Comparison of ENCODE assay signal across 8 mouse cellular contexts in genomic region chr2:90846955-90847680, GRCm38 (mm10). TPM values are rescaled to one million over a fixed set of nuclear protein-coding genes. Genes with fewer than 3 reads are reported as not detected.
DNase-seq lines count a peak whose midpoint lies in the region; ATAC-seq and TF ChIP-seq lines count a peak whose summit lies in the region.

Gene Mtch2, plus strand, starts transcription at chr2:90847155.

- intact Hi-C loops in heart, adult 2 months (cut with DNase I), result loop anchor here (5.0 kb wide), 3 partner anchors 55 to 1210 kb away; partner anchors contain the start of genes Fnbp4, Kbtbd4 and Ndufs3

- ATAC-seq in embryonic facial prominence, embryonic 14.5 days (ENCODE audit: low read depth), result peak; percentile 98
- ATAC-seq in limb, embryonic 13.5 days (ENCODE audit: low FRiP score, low read depth), result peak; percentile 98
- ATAC-seq in midbrain, embryonic 16.5 days, result peak; percentile 96

- under 1% methylated on average over 51 of the region's 67 CpGs for WGBS in embryonic facial prominence, embryonic 14.5 days
- WGBS in heart, adult 2 months, result under 1% methylated on average over 67 of the region's 67 CpGs
- under 1% methylated on average over 60 of the region's 67 CpGs for WGBS in limb, embryonic 13.5 days
- under 1% methylated on average over 65 of the region's 67 CpGs for WGBS in midbrain, embryonic 16.5 days

- no peaks in the 10 kb centered on the region for H3K27me3 ChIP-seq in embryonic facial prominence, embryonic 14.5 days (replicated peaks; ENCODE audit: control insufficient read depth, insufficient read depth, low read length)
- H3K27me3 ChIP-seq in heart, adult 2 months (ENCODE audit: control insufficient read depth, insufficient read depth, low read length), result no peaks in the 10 kb centered on the region
- no peaks in the 10 kb centered on the region for H3K27me3 ChIP-seq in limb, embryonic 13.5 days
- H3K27me3 ChIP-seq in midbrain, embryonic 16.5 days (ENCODE audit: control insufficient read depth, insufficient read depth, low read depth, low read length), result no peaks in the 10 kb centered on the region

- H3K9ac ChIP-seq in embryonic facial prominence, embryonic 14.5 days (ENCODE audit: low read depth, low read length), result peak within 1 kb of the TSS; percentile 82
- peak within 1 kb of the TSS; percentile 71 for H3K9ac ChIP-seq in heart, adult 2 months (ENCODE audit: low read depth, low read length)
- peak within 1 kb of the TSS; percentile 90 for H3K9ac ChIP-seq in limb, embryonic 13.5 days
- peak within 1 kb of the TSS; percentile 92 for H3K9ac ChIP-seq in midbrain, embryonic 16.5 days (ENCODE audit: low read depth, low read length)

- H3K27ac ChIP-seq in embryonic facial prominence, embryonic 14.5 days (replicated peaks; ENCODE audit: low read depth, low read length), result peak within 1 kb of the TSS; percentile 81
- H3K27ac ChIP-seq in heart, adult 2 months, result peak within 1 kb of the TSS; percentile 93
- peak within 1 kb of the TSS; percentile 69 for H3K27ac ChIP-seq in limb, embryonic 13.5 days
- H3K27ac ChIP-seq in midbrain, embryonic 16.5 days (ENCODE audit: low read length), result peak within 1 kb of the TSS; percentile 94

- H3K9me3 ChIP-seq in embryonic facial prominence, embryonic 14.5 days (ENCODE audit: control insufficient read depth, low read length), result no peaks in the 10 kb centered on the region
- no peaks in the 10 kb centered on the region for H3K9me3 ChIP-seq in limb, embryonic 13.5 days
- H3K9me3 ChIP-seq in midbrain, embryonic 16.5 days (replicated peaks; ENCODE audit: control insufficient read depth, low read length, poor library complexity, severe bottlenecking), result no peaks in the 10 kb centered on the region

- peak within 1 kb of the TSS; percentile 75 for H3K4me2 ChIP-seq in embryonic facial prominence, embryonic 14.5 days (ENCODE audit: low read depth, low read length)
- H3K4me2 ChIP-seq in limb, embryonic 13.5 days (replicated peaks), result peak within 1 kb of the TSS; percentile 71
- peak within 1 kb of the TSS; percentile 69 for H3K4me2 ChIP-seq in midbrain, embryonic 16.5 days (ENCODE audit: low read length)

- peaks cover 31% of the 10 kb centered on the region for H3K36me3 ChIP-seq in embryonic facial prominence, embryonic 14.5 days (ENCODE audit: control insufficient read depth, insufficient read depth, low read length)
- H3K36me3 ChIP-seq in heart, adult 2 months (ENCODE audit: control insufficient read depth, insufficient read depth, low read length), result peaks cover 10% of the 10 kb centered on the region
- H3K36me3 ChIP-seq in limb, embryonic 13.5 days, result peaks cover 20% of the 10 kb centered on the region
- peaks cover 8% of the 10 kb centered on the region; the same call in 1 of the 2 replicates for H3K36me3 ChIP-seq in midbrain, embryonic 16.5 days (ENCODE audit: control insufficient read depth, insufficient read depth, low read length)

- H3K79me2 ChIP-seq in heart, adult 2 months (replicated peaks; ENCODE audit: control insufficient read depth, insufficient read depth, low read length), result no peaks in the 10 kb centered on the region

- peak; percentile 77 for TF ChIP-seq EP300 in heart, adult 2 months (IDR thresholded peaks at IDR 0.05; ENCODE audit: insufficient read depth, low read depth, low read length)

- TF ChIP-seq POLR2A in heart, adult 2 months (IDR thresholded peaks at IDR 0.05; ENCODE audit: insufficient read depth, low read depth, low read length), result peak; percentile 99

- H3K4me1 ChIP-seq in embryonic facial prominence, embryonic 14.5 days (ENCODE audit: control insufficient read depth, insufficient read depth, low read length), result peaks cover 13% of the 10 kb centered on the region
- H3K4me1 ChIP-seq in heart, adult 2 months (ENCODE audit: control insufficient read depth, insufficient read depth, low read length), result peaks cover 2% of the 10 kb centered on the region; the same call in 1 of the 2 replicates
- H3K4me1 ChIP-seq in limb, embryonic 13.5 days, result peaks cover 17% of the 10 kb centered on the region
- peaks cover 20% of the 10 kb centered on the region for H3K4me1 ChIP-seq in midbrain, embryonic 16.5 days (ENCODE audit: control insufficient read depth, insufficient read depth, low read length)

- H3K4me3 ChIP-seq in embryonic facial prominence, embryonic 14.5 days (ENCODE audit: low read depth, low read length), result peak within 1 kb of the TSS; percentile 82
- H3K4me3 ChIP-seq in heart, adult 2 months, result peak within 1 kb of the TSS; percentile 78
- peak within 1 kb of the TSS; percentile 87 for H3K4me3 ChIP-seq in limb, embryonic 13.5 days
- H3K4me3 ChIP-seq in midbrain, embryonic 16.5 days (ENCODE audit: low read depth, low read length), result peak within 1 kb of the TSS; percentile 90

- no peak for TF ChIP-seq CTCF in heart, adult 2 months (IDR thresholded peaks at IDR 0.05)

- peak; percentile 97 for DNase-seq in 3T3-L1 (ENCODE audit: low read depth, low spot score)
- peak; percentile 94 to 97 for DNase-seq in adrenal gland, postnatal 4 days (ENCODE audit: low spot score in 2 of 2)
- peak; percentile 98 for DNase-seq in embryonic facial prominence, embryonic 14.5 days (ENCODE audit: low spot score)
- DNase-seq in heart, adult 2 months, result peak; percentile 99 to 100
- peak; percentile 98 for DNase-seq in kidney, adult 8-10 months
- peak; percentile 98 to 99 for DNase-seq in spleen, postnatal 10 days (ENCODE audit: low spot score in 2 of 2)

RNA-seq across cellular contexts. Expression of gene Mtch2, which starts in this region (rescaled TPM):
- 100 to 1,000 TPM; 177 to 190 TPM for total RNA-seq in adrenal gland, postnatal 4 days (2021)
- 207 and 210 TPM in 2 replicates for polyA plus RNA-seq in embryonic facial prominence, embryonic 14.5 days (2014; fragmentation: Nextera tagmentation; extraction: Ambion mirVana)
- total RNA-seq in heart, adult 2 months (2021), result 100 to 1,000 TPM; 171 to 197 TPM
- polyA plus RNA-seq in heart, adult 2 months (2012; rRNA removed), result 137 and 261 TPM in 2 replicates
- 200 and 206 TPM in 2 replicates for polyA plus RNA-seq in limb, embryonic 13.5 days (2015; fragmentation: Nextera tagmentation; extraction: Ambion mirVana)
- polyA plus RNA-seq in midbrain, embryonic 16.5 days (2015; fragmentation: Nextera tagmentation; extraction: Ambion mirVana), result 248 and 250 TPM in 2 replicates

Comparison
In these comparisons a context has a peak if more than half of its experiments do, and no peak if none do; other contexts are left out.
1. Peak in every context shown above with its lines: DNase-seq, ATAC-seq, H3K4me3 ChIP-seq and H3K27ac ChIP-seq.